Mouse (Mus musculus): ENCODE measurements around the gene Olfr1264.

Gene Olfr1264

DNA sequence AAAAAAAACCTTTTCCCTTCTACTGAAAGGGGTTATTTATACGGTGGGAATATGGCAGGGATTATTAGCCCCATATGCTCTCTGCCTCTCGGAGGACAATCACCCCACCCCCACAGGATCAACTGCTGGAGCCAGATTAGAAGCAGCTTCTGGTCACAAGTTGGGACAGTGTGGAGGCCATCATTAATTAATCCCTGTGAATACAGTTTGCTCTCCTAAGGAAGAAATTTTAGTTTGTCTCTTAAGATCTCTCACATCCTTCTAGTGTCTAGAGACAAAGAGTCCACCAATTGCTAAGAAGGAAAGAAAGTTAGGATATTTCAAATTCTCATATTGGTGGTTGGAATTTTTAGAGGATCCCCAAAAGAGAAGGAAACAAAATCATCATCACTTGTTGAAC is at the start of gene Olfr1264:
TSS of gene Olfr1264 (minus strand) at position 101 of the 400 bp plus-strand sequence.
- no peak for DNase-seq

DNA sequence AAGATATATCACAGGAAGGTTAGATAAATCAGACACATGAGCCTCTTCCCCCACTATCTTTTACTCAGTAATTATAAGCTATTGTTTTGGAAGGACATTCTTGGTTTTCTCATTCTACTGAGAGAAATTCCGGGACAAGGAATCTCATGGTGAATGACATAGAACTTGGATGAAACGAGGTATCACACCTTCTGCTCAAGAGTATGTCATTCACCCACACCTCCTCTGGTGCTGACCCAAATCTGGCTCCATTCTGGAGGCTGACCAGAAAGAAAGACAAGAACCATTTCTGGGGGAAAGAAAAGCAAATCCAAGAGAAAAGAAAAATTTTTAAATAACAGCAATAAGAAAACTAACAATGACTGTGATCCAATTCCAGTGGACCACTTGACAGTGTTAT is 44.7 kb upstream of the Olfr1264 start:
- no peak for DNase-seq

DNA sequence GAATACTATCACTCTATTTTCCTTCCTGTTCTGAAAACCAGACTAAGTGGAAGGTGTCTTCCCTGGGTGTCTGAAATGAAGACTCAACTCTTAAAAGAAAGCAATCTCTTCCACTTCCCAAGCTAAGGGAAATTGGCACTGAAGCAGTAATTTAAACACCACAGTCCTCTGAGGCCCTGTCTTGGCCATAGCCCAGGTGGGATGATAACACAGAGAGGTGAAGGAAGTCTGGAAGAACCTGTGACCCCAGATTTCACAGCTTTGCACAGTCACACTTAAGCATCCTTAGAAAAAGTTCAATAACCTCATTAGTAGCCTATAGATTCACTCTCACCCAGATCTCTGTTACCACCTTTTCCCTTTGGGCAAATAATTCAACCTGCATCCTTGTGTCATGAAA is 38.1 kb upstream of the Olfr1264 start, which contains the start of gene Olfr140:
TSS of gene Olfr140 (minus strand) at position 101 of the 400 bp plus-strand sequence.
- DNase-seq, result no peak

GRCm38 (mm10) chr2:90035037-90035436 is 9.7 kb upstream of the Olfr1264 start, which contains the start of gene Olfr1265:
Gene Olfr1265 (plus strand): TSS chr2:90035337.
- no peak for DNase-seq

GRCm38 (mm10) chr2:90011831-90012230 is 13.5 kb downstream of the Olfr1264 start, which contains the start of gene Olfr1263:
Gene Olfr1263 (plus strand): TSS chr2:90012131.
- DNase-seq, result no peak

GRCm38 (mm10) chr2:89999845-90000244 is 25.5 kb downstream of the Olfr1264 start, which contains the start of gene Olfr1262:
Gene Olfr1262 (plus strand): TSS chr2:90000145.
- no peak for DNase-seq

DNA sequence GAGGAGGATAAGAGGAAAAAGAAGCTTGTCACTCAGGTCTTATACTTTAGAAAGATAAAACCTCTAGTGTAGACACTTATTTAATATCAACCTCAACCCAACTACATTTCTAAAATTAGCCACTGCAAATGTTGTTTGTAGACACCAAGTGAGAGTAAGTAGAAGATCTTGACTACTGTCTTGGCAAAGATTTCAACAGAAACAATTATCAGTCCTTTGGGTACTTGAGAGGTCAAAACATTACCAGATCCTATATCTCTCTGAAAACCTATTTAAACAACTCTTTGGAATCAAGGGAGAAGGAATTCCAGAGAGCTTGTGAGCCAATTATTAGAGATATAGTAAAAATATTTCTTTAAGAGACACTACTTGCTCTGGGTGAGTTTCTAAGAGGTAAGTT is 34.5 kb downstream of the Olfr1264 start, which contains the start of gene Olfr1261:
TSS of gene Olfr1261 (plus strand) at position 301 of the 400 bp plus-strand sequence.
- no peak for DNase-seq

- DNase-seq, result no peak
Observed at GRCm38 (mm10) chr2:89977709-89978108, 47.7 kb downstream of the Olfr1264 start.

GRCm38 (mm10) chr2:89974184-89974583 is 51.2 kb downstream of the Olfr1264 start, which contains the start of gene Olfr1260:
Gene Olfr1260 (plus strand): TSS chr2:89974340.
- no peak for DNase-seq
